In genomic region chr3:27193844-27194317, GRCm38 (mm10) we compare ENCODE assay signal across 9 mouse cellular contexts. TPM values are rescaled to one million over a fixed set of nuclear protein-coding genes. Genes with fewer than 3 reads are reported as not detected.
DNase-seq lines count a peak whose midpoint lies in the region; ATAC-seq lines count a peak whose summit lies in the region.
"Had no signal": no experiment of that assay in that cellular context is flagged by ENCODE, and none has a peak within 500 bp of the region (broad histone marks: within the 10 kb centered on the region; RNA-seq: fewer than 3 reads in every experiment).

No protein-coding gene starts in this region.

- no peaks in the 10 kb centered on the region for H3K9me3 ChIP-seq in embryonic facial prominence, embryonic 14.5 days (ENCODE audit: control insufficient read depth, low read length)
- H3K9me3 ChIP-seq in kidney, embryonic 16.5 days (ENCODE audit: low read length) = no peaks in the 10 kb centered on the region
- H3K9me3 ChIP-seq: limb, embryonic 15.5 days had no signal

- peak; percentile 38 for DNase-seq in retina, postnatal 1 day
- no peak for DNase-seq in retina, embryonic 14.5 days (ENCODE audit: low spot score)
- peak; percentile 24 for DNase-seq in embryonic facial prominence, embryonic 14.5 days (ENCODE audit: low spot score)
- DNase-seq in lung, postnatal 4 days = peak; percentile 33 to 41
- no peak for DNase-seq in gastrocnemius, postnatal 36 days
- no peak for DNase-seq in left cerebral cortex, adult 8-10 months (ENCODE audit: low spot score in 2 of 2)
- DNase-seq in ovary, postnatal 10 days (ENCODE audit: low spot score) = no peak

- WGBS in embryonic facial prominence, embryonic 14.5 days = 40% methylated on average over 6 of the region's 6 CpGs
- WGBS in kidney, embryonic 16.5 days = 11% methylated on average over 6 of the region's 6 CpGs

- H3K4me1 ChIP-seq in embryonic facial prominence, embryonic 14.5 days (ENCODE audit: control insufficient read depth, insufficient read depth, low read length) = no peaks in the 10 kb centered on the region
- H3K4me1 ChIP-seq in kidney, embryonic 16.5 days (ENCODE audit: insufficient read depth, low read length) = peaks cover 18% of the 10 kb centered on the region; the same call in 1 of the 2 replicates
- H3K4me1 ChIP-seq: limb, embryonic 15.5 days had no signal

- H3K36me3 ChIP-seq in embryonic facial prominence, embryonic 14.5 days (ENCODE audit: control insufficient read depth, insufficient read depth, low read length) = no peaks in the 10 kb centered on the region
- no peaks in the 10 kb centered on the region for H3K36me3 ChIP-seq in kidney, embryonic 16.5 days (ENCODE audit: insufficient read depth, low read length)
- H3K36me3 ChIP-seq: limb, embryonic 15.5 days had no signal

- no peak overlapping the region for H3K4me2 ChIP-seq in embryonic facial prominence, embryonic 14.5 days (ENCODE audit: low read depth, low read length)
- H3K4me2 ChIP-seq in kidney, embryonic 16.5 days (replicated peaks; ENCODE audit: low read depth, low read length) = no peak overlapping the region
- H3K4me2 ChIP-seq: limb, embryonic 15.5 days had no signal

- H3K27me3 ChIP-seq in embryonic facial prominence, embryonic 14.5 days (replicated peaks; ENCODE audit: control insufficient read depth, insufficient read depth, low read length) = no peaks in the 10 kb centered on the region
- H3K27me3 ChIP-seq in kidney, embryonic 16.5 days (ENCODE audit: insufficient read depth, low read length) = no peaks in the 10 kb centered on the region
- H3K27me3 ChIP-seq: limb, embryonic 15.5 days had no signal

- no peak overlapping the region for H3K9ac ChIP-seq in embryonic facial prominence, embryonic 14.5 days (ENCODE audit: low read depth, low read length)
- no peak overlapping the region for H3K9ac ChIP-seq in kidney, embryonic 16.5 days (replicated peaks; ENCODE audit: low read length)
- H3K9ac ChIP-seq: limb, embryonic 15.5 days had no signal

- intact Hi-C loops in gastrocnemius, postnatal 36 days (cut with DNase I) = no loop called here

- ATAC-seq in embryonic facial prominence, embryonic 14.5 days (ENCODE audit: low read depth) = no peak
- no peak for ATAC-seq in kidney, embryonic 16.5 days (ENCODE audit: low FRiP score, low TSS enrichment)

- no peak overlapping the region; the same call in 1 of the 2 replicates for H3K27ac ChIP-seq in embryonic facial prominence, embryonic 14.5 days (replicated peaks; ENCODE audit: low read depth, low read length)
- peak overlapping the region; percentile 52 for H3K27ac ChIP-seq in kidney, embryonic 16.5 days (ENCODE audit: low read length)
- H3K27ac ChIP-seq: limb, embryonic 15.5 days had no signal

- H3K4me3 ChIP-seq in embryonic facial prominence, embryonic 14.5 days (ENCODE audit: low read depth, low read length) = no peak overlapping the region
- H3K4me3 ChIP-seq in kidney, embryonic 16.5 days (ENCODE audit: low read length) = no peak overlapping the region
- H3K4me3 ChIP-seq: limb, embryonic 15.5 days had no signal

RNA-seq across cellular contexts. Expression of gene Nceh1, which starts 11.1 kb away (rescaled TPM):
- polyA plus RNA-seq in embryonic facial prominence, embryonic 14.5 days (2014; fragmentation: Nextera tagmentation; extraction: Ambion mirVana) = 4.3 and 6.8 TPM in 2 replicates
- polyA plus RNA-seq in kidney, embryonic 16.5 days (2015; fragmentation: Nextera tagmentation; extraction: Ambion mirVana) = 25.3 and 26.6 TPM in 2 replicates
- total RNA-seq in gastrocnemius, postnatal 36 days (2021) = 10 to 100 TPM; 16.6 to 32.6 TPM
- total RNA-seq in left cerebral cortex, adult 8-10 months (2022) = 100 to 1,000 TPM; 113 to 126 (median 120) TPM

RNA-seq across cellular contexts. Expression of gene Ect2, which starts 40.2 kb away (rescaled TPM):
- 35.6 and 40.5 TPM in 2 replicates for polyA plus RNA-seq in embryonic facial prominence, embryonic 14.5 days (2014; fragmentation: Nextera tagmentation; extraction: Ambion mirVana)
- polyA plus RNA-seq in kidney, embryonic 16.5 days (2015; fragmentation: Nextera tagmentation; extraction: Ambion mirVana) = 58.9 and 63.9 TPM in 2 replicates
- 1 to 10 TPM in 1 of 2 experiments, under 1 TPM in 1; 0.27 to 1.1 TPM for total RNA-seq in gastrocnemius, postnatal 36 days (2021)
- total RNA-seq in left cerebral cortex, adult 8-10 months (2022) = under 1 TPM; 0.50 to 0.99 (median 0.62) TPM

Comparison
In these comparisons a context has a peak if more than half of its experiments do, and no peak if none do; other contexts are left out.
1. DNase-seq: peak in retina, postnatal 1 day (single experiment), embryonic facial prominence, embryonic 14.5 days (single experiment) and lung, postnatal 4 days (2 of 2); none in retina, embryonic 14.5 days (single experiment), gastrocnemius, postnatal 36 days (0 of 2), left cerebral cortex, adult 8-10 months (0 of 2) and ovary, postnatal 10 days (single experiment).